Mouse (Mus musculus) limb, embryonic 15.5 days (tissue): ENCODE results near the gene Ercc1. TPM values are rescaled to one million over a fixed set of nuclear protein-coding genes. Genes with fewer than 3 reads are reported as not detected.
A peak's percentile ranks its signal among the peaks of the same experiment; 100 is the strongest.

ENCODE experiments used
- ATAC-seq: fragments of 200-750 bp; cut with Nextera tagmentation; 2 replicates; pipeline ENCODE4 v1.8.0; 2017; ENCODE audit warnings: low read depth, moderate TSS enrichment; ENCODE audit not compliant: insufficient number of reproducible peaks, low FRiP score, low TSS enrichment
- H3K27ac ChIP-seq: fragments of 300-500 bp; sonication (generic); 2 replicates; pipeline ENCODE4 v1.5.1; 2015; ENCODE audit warnings: moderate library complexity, mild to moderate bottlenecking, inconsistent platforms
- H3K27me3 ChIP-seq: fragments of 300-500 bp; sonication (generic); 2 replicates; pipeline ENCODE4 v1.6.1; 2015; ENCODE audit warnings: inconsistent platforms
- H3K36me3 ChIP-seq: fragments of 300-500 bp; sonication (generic); 2 replicates; pipeline ENCODE4 v1.6.1; 2015; ENCODE audit warnings: inconsistent platforms
- H3K4me1 ChIP-seq: fragments of 300-500 bp; sonication (generic); 2 replicates; pipeline ENCODE4 v1.6.1; 2015; ENCODE audit warnings: inconsistent platforms
- H3K4me2 ChIP-seq: fragments of 300-500 bp; sonication (generic); 2 replicates; pipeline ENCODE4 v1.6.1; 2015; ENCODE audit warnings: mild to moderate bottlenecking, inconsistent platforms
- H3K4me3 ChIP-seq: fragments of 300-500 bp; sonication (generic); 2 replicates; pipeline ENCODE4 v1.5.1; 2015; ENCODE audit warnings: mild to moderate bottlenecking, inconsistent platforms
- H3K9ac ChIP-seq: fragments of 300-500 bp; sonication (generic); 2 replicates; pipeline ENCODE4 v1.6.1; 2015; ENCODE audit warnings: inconsistent platforms
- H3K9me3 ChIP-seq: fragments of 300-500 bp; sonication (generic); 2 replicates; pipeline ENCODE4 v1.6.1; 2016; ENCODE audit warnings: inconsistent platforms
- WGBS: fragments of 180-500 bp; shearing (Covaris S2); methylation state at CpG from one replicate; pipeline ENCODE4 v1.1.7; 2015; 5-methylcytosine and 5-hydroxymethylcytosine counted together
- polyA plus RNA-seq: library from polyadenylated mRNA; unstranded; fragments of >200 nt; fragmentation: Nextera tagmentation; extraction: Ambion mirVana; gene quantifications from 2 replicates; pipeline ENCODE4 v1.2.1, GENCODE M21; 2015

The Ercc1 gene
- polyA plus RNA-seq, 1 experiment from 2014 or later = 75.7 TPM

GRCm38 (mm10) chr7:19326359-19326758 lies 18.2 kb upstream of the Ercc1 start:
- Histone ChIP-seq H3K4me3 (peak overlapping the region; percentile 42), H3K9ac (no peak overlapping the region), H3K4me1 (peaks cover 23% of the 10 kb centered on the region), H3K27ac (peak overlapping the region; percentile 82), H3K36me3 (no peaks in the 10 kb centered on the region), H3K27me3 (peaks cover 4% of the 10 kb centered on the region; the same call in 1 of the 2 replicates), H3K9me3 (no peaks in the 10 kb centered on the region), H3K4me2 (peak overlapping the region; percentile 64)
- WGBS = under 1% methylated on average over 19 of the region's 20 CpGs
- peak; percentile 30; the same call in 1 of the 2 replicates for ATAC-seq

DNA sequence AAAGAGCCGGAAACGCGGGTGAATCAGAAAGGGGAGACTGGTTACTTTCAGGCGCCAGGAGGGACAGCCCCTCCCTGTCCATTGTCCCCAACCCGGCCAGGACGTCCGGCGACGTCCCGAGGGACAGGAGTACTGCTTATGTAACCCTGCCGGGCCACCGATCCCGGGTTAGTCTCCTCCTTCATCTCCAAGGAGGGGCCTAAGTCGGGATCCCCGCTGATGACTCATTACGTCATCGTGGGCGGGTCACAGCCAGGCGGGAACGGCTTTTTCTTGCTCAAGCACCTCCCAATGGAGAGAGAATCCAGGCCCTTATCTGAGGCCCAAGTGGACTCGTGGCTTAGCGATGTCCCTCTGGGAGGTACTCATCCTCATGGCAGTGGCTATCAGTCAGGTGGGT lies 17.4 kb upstream of the Ercc1 start:
- H3K4me2 ChIP-seq = peak overlapping the region; percentile 64
- peak overlapping the region; percentile 42 for H3K4me3 ChIP-seq
- ATAC-seq = peak; percentile 69
- WGBS = under 1% methylated on average over 22 of the region's 22 CpGs
- peaks cover 4% of the 10 kb centered on the region; the same call in 1 of the 2 replicates for H3K27me3 ChIP-seq
- peaks cover 23% of the 10 kb centered on the region for H3K4me1 ChIP-seq
- no peaks in the 10 kb centered on the region for H3K9me3 ChIP-seq
- peak overlapping the region; percentile 82 for H3K27ac ChIP-seq
- no peaks in the 10 kb centered on the region for H3K36me3 ChIP-seq
- H3K9ac ChIP-seq = peak overlapping the region; percentile 33; the same call in 1 of the 2 replicates

DNA sequence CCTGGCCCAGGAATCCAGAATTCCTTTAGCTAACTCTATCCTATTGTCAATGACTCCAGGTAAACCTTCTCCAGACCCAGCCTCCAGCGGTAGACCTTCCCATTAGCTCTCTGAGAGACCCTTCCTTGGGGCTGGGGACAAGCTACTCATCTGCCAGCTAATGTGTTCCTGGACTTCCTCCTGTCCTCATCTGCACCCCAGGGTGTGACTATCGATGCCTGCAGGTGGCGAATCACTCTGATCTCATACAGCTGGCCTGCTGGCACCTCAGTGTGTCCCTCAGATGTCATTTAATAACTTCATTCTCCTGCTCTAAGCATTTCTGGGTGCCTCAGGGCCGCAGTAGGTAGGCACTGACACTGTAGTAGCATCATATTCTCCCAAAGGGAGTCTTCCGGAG lies 16.8 kb upstream of the Ercc1 start:
- Histone ChIP-seq H3K9me3 (no peaks in the 10 kb centered on the region), H3K4me2 (no peak overlapping the region), H3K36me3 (no peaks in the 10 kb centered on the region), H3K9ac (no peak overlapping the region), H3K27ac (no peak overlapping the region), H3K4me3 (no peak overlapping the region), H3K27me3 (no peaks in the 10 kb centered on the region), H3K4me1 (peaks cover 26% of the 10 kb centered on the region)
- ATAC-seq = no peak
- WGBS = 79% methylated on average over 5 of the region's 5 CpGs

DNA sequence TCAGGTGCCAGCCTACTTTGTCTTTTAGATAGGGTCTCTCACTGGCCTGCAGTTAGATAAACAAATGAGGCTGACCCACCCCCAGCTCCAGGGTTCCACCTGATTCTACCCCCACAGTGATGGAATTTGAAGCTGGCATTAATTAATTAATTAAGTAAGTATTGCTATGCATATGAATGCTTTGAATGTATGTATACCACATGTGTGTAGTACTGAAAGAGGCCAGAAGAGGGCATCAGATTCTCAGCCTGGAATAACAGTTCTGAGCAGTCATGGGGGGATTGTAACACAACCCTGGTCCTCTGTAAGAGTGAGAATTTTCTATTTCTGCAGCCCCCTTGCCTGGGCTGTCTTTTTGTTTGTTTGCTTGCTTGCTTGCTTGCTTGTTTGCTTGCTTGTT lies 16.2 kb upstream of the Ercc1 start:
- H3K4me1 ChIP-seq = peaks cover 27% of the 10 kb centered on the region
- H3K9me3 ChIP-seq = no peaks in the 10 kb centered on the region
- H3K27ac ChIP-seq = no peak overlapping the region
- no peaks in the 10 kb centered on the region for H3K27me3 ChIP-seq
- H3K4me2 ChIP-seq = no peak overlapping the region
- no peak overlapping the region for H3K9ac ChIP-seq
- no peak overlapping the region for H3K4me3 ChIP-seq
- H3K36me3 ChIP-seq = no peaks in the 10 kb centered on the region
- no peak for ATAC-seq

- H3K9ac ChIP-seq = no peak overlapping the region
- H3K27ac ChIP-seq = no peak overlapping the region
- H3K27me3 ChIP-seq = no peaks in the 10 kb centered on the region
- no peaks in the 10 kb centered on the region for H3K9me3 ChIP-seq
- H3K36me3 ChIP-seq = no peaks in the 10 kb centered on the region
- H3K4me2 ChIP-seq = no peak overlapping the region
- peaks cover 16% of the 10 kb centered on the region for H3K4me1 ChIP-seq
- H3K4me3 ChIP-seq = no peak overlapping the region
- WGBS = 65% methylated on average over 2 of the region's 2 CpGs
- no peak for ATAC-seq
These were observed 12.7 kb upstream of the Ercc1 start for GRCm38 (mm10) chr7:19331910-19332309.

GRCm38 (mm10) chr7:19332709-19333352 lies 11.7 kb upstream of the Ercc1 start:
- Histone ChIP-seq H3K27ac (peak overlapping the region; percentile 14; the same call in 1 of the 2 replicates), H3K27me3 (no peaks in the 10 kb centered on the region), H3K4me2 (peak overlapping the region; percentile 76), H3K9ac (peak overlapping the region; percentile 56), H3K36me3 (no peaks in the 10 kb centered on the region), H3K4me1 (peaks cover 7% of the 10 kb centered on the region), H3K4me3 (peak overlapping the region; percentile 62), H3K9me3 (no peaks in the 10 kb centered on the region)
- WGBS = under 1% methylated on average over 52 of the region's 52 CpGs
- no peak; the same call in 1 of the 2 replicates for ATAC-seq

DNA sequence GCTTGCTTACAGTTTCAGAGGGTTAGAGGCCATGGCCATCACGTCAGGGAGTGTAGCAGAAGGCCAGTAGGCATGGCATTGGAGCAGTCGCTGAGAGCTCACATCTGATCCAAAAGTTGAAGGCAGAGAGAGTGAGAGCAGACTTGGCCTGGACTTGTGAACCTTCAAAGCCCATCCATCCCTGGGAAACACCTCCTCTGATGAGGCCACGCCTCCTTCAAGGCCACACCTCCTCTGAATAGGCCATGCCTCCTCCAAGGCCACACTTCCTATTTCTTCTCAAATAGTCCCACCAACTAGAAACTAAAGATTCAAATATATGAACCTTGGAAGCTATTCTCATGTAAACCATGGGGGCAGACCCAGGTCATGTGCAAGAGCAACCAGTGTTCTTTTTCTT lies 9.0 kb upstream of the Ercc1 start:
- Histone ChIP-seq H3K9ac (no peak overlapping the region), H3K36me3 (no peaks in the 10 kb centered on the region), H3K27me3 (no peaks in the 10 kb centered on the region), H3K9me3 (no peaks in the 10 kb centered on the region), H3K4me2 (no peak overlapping the region), H3K27ac (no peak overlapping the region), H3K4me3 (no peak overlapping the region), H3K4me1 (peaks cover 4% of the 10 kb centered on the region; the same call in 1 of the 2 replicates)
- ATAC-seq = no peak
- 27% methylated on average over 3 of the region's 3 CpGs for WGBS

DNA sequence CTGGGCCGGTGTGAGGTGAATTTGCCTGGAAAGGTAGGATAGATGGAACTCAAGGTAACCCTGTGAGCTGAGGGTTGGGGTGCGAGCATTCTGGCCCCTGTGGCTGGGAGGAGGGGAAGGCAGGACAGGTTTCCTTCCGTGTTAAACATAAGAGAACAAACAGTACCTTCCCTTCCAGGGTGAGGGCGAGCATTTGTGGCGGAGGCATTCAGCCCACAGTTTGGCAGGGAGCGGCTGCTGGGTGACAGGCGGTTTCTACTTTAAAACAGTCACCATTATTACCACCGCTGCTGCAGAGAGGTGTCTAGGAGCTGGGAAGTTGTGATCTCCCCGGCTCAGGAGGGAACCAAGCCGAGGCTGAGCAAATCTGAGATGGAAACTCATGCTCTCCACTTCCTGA lies 7.5 kb upstream of the Ercc1 start:
- Histone ChIP-seq H3K27ac (no peak overlapping the region), H3K4me3 (no peak overlapping the region), H3K4me2 (no peak overlapping the region), H3K4me1 (peaks cover 14% of the 10 kb centered on the region), H3K9me3 (no peaks in the 10 kb centered on the region), H3K36me3 (no peaks in the 10 kb centered on the region), H3K9ac (no peak overlapping the region), H3K27me3 (peaks cover 7% of the 10 kb centered on the region; the same call in 1 of the 2 replicates)
- WGBS = 57% methylated on average over 10 of the region's 10 CpGs
- no peak for ATAC-seq

DNA sequence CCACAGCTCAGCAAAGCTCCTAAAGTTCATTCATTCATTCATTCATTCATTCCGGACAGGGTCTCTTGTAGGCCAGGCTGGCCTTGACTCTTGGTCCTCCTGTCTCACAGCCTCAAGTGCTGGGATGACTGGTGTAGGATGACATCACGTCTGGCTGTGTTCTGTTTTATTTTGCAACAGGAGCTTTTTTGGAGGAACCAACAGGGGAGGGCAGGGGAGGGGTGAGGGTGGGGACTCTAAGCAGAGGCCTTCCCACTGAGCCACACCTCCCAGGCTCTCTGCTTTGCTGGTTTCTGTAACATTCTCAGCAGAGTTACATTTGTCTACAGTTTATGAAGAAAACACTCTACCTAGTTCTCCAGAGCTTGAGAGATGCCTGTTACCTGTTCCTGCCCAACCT lies 6.5 kb upstream of the Ercc1 start:
- Histone ChIP-seq H3K27me3 (peaks cover 13% of the 10 kb centered on the region; the same call in 1 of the 2 replicates), H3K4me3 (no peak overlapping the region), H3K4me1 (peaks cover 19% of the 10 kb centered on the region), H3K27ac (0 out of 2 replicates have a peak overlapping the region, but pooled peaks have one; percentile 18), H3K36me3 (no peaks in the 10 kb centered on the region), H3K4me2 (no peak overlapping the region), H3K9me3 (no peaks in the 10 kb centered on the region), H3K9ac (no peak overlapping the region)
- 57% methylated on average over 2 of the region's 2 CpGs for WGBS
- ATAC-seq = no peak

- no peak for ATAC-seq
- H3K4me3 ChIP-seq = no peak overlapping the region
- H3K4me2 ChIP-seq = no peak overlapping the region
- no peaks in the 10 kb centered on the region for H3K9me3 ChIP-seq
- H3K36me3 ChIP-seq = no peaks in the 10 kb centered on the region
- H3K9ac ChIP-seq = no peak overlapping the region
- H3K4me1 ChIP-seq = peaks cover 23% of the 10 kb centered on the region
- 0 out of 2 replicates have a peak overlapping the region, but pooled peaks have one; percentile 18 for H3K27ac ChIP-seq
- WGBS = 54% methylated on average over 7 of the region's 7 CpGs
- peaks cover 13% of the 10 kb centered on the region; the same call in 1 of the 2 replicates for H3K27me3 ChIP-seq
These were observed 6.0 kb upstream of the Ercc1 start for GRCm38 (mm10) chr7:19338596-19338995.

GRCm38 (mm10) chr7:19341250-19341649 lies 3.3 kb upstream of the Ercc1 start:
- Histone ChIP-seq H3K36me3 (no peaks in the 10 kb centered on the region), H3K9ac (no peak overlapping the region), H3K27ac (no peak overlapping the region), H3K27me3 (peaks cover 13% of the 10 kb centered on the region; the same call in 1 of the 2 replicates), H3K4me3 (peak overlapping the region; percentile 46; the same call in 1 of the 2 replicates), H3K9me3 (no peaks in the 10 kb centered on the region), H3K4me1 (peaks cover 45% of the 10 kb centered on the region), H3K4me2 (peak overlapping the region; percentile 93)
- 19% methylated on average over 10 of the region's 10 CpGs for WGBS
- ATAC-seq = no peak

DNA sequence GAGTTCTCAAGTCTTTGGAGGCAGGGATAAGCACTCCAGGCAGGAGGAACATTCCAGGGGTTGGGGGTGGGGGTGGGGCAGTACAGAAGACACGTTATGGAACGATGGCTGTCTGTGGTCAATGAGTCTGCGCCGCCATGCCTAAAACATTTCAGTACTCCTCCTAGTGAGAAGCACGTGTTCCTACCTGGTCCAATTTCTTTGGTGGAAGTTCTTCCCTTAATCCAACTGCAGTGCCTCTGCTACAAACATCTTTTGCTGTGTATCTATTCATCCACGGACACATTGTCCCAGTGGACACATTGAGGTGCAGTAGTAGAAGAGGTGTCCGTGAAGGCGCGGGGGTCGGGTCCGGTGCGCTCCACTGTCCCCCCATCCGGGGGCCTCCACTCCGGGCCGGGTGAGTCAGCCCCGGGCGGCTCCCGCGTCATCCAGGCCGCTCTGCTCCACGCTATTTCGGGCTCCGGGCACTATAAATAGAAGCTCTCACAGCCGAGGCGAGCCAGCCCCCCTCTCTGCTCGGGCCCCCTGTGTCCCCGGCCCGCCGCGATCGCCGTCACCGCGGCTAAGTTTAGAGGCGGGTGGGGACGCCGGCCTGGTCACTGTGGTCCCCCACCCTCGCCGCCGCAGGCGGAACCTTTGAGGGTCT lies 2.7 kb upstream of the Ercc1 start:
- Histone ChIP-seq H3K27me3 (peaks cover 13% of the 10 kb centered on the region; the same call in 1 of the 2 replicates), H3K9me3 (no peaks in the 10 kb centered on the region), H3K27ac (peak overlapping the region; percentile 14; the same call in 1 of the 2 replicates), H3K4me2 (peak overlapping the region; percentile 93), H3K9ac (peak overlapping the region; percentile 41), H3K4me3 (peak overlapping the region; percentile 46), H3K4me1 (peaks cover 48% of the 10 kb centered on the region), H3K36me3 (no peaks in the 10 kb centered on the region)
- ATAC-seq = peak; percentile 25; the same call in 1 of the 2 replicates
- under 1% methylated on average over 40 of the region's 41 CpGs for WGBS
